Mouse (Mus musculus) mouse trophoblast stem cell (cell line): ENCODE data around the gene Nlgn1.

Source experiments
- in situ Hi-C, 2 experiments: fragments of 300-500 bp; cut with MseI, MboI; formaldehyde crosslinking; loops; 2 replicates in 1 of 2; 3 replicates in 1 of 2; pipeline ENCODE4 v1.15.1; 2025

Gene Nlgn1

GRCm38 (mm10) chr3:26050769-26051168 lies 281.5 kb downstream of the Nlgn1 start:
- in situ Hi-C loops, result no loop called here

GRCm38 (mm10) chr3:26042966-26043365 lies 289.3 kb downstream of the Nlgn1 start:
- in situ Hi-C loops, result no loop called here

GRCm38 (mm10) chr3:26039696-26040095 lies 292.6 kb downstream of the Nlgn1 start:
- in situ Hi-C loops, result no loop called here

GRCm38 (mm10) chr3:26026025-26026424 lies 306.2 kb downstream of the Nlgn1 start:
- in situ Hi-C loops, result no loop called here

- in situ Hi-C loops, result no loop called here
These were observed 309.0 kb downstream of the Nlgn1 start for GRCm38 (mm10) chr3:26023217-26023616.

- in situ Hi-C loops, result no loop called here
These were observed 310.6 kb downstream of the Nlgn1 start for GRCm38 (mm10) chr3:26021632-26022184.

GRCm38 (mm10) chr3:26011310-26012078 lies 320.8 kb downstream of the Nlgn1 start:
- in situ Hi-C loops, result no loop called here

- in situ Hi-C loops, result no loop called here
These were observed 329.2 kb downstream of the Nlgn1 start for GRCm38 (mm10) chr3:26002863-26003608.

- in situ Hi-C loops, result no loop called here
These were observed 329.9 kb downstream of the Nlgn1 start for GRCm38 (mm10) chr3:26002367-26002766.

- in situ Hi-C loops, result no loop called here
These were observed 364.7 kb downstream of the Nlgn1 start for GRCm38 (mm10) chr3:25967546-25967945.

- in situ Hi-C loops, result no loop called here
These were observed 368.0 kb downstream of the Nlgn1 start for GRCm38 (mm10) chr3:25964237-25964636.

- in situ Hi-C loops, result no loop called here
These were observed 368.7 kb downstream of the Nlgn1 start for GRCm38 (mm10) chr3:25963568-25963967.

- in situ Hi-C loops, result no loop called here
These were observed 415.7 kb downstream of the Nlgn1 start for GRCm38 (mm10) chr3:25916535-25916934.

- in situ Hi-C loops, result no loop called here
These were observed 417.7 kb downstream of the Nlgn1 start for GRCm38 (mm10) chr3:25914365-25915065.

GRCm38 (mm10) chr3:25903140-25903809 lies 429.0 kb downstream of the Nlgn1 start:
- in situ Hi-C loops, result no loop called here

- in situ Hi-C loops, result no loop called here
These were observed 434.8 kb downstream of the Nlgn1 start for GRCm38 (mm10) chr3:25897456-25897855.

- in situ Hi-C loops, result no loop called here
These were observed 447.5 kb downstream of the Nlgn1 start for GRCm38 (mm10) chr3:25884797-25885196.

- in situ Hi-C loops, result no loop called here
These were observed 463.1 kb downstream of the Nlgn1 start for GRCm38 (mm10) chr3:25869161-25869560.

- in situ Hi-C loops, result no loop called here
These were observed 473.9 kb downstream of the Nlgn1 start for GRCm38 (mm10) chr3:25858384-25858783.

GRCm38 (mm10) chr3:25844686-25845462 lies 487.4 kb downstream of the Nlgn1 start:
- in situ Hi-C loops, result no loop called here

- in situ Hi-C loops, result no loop called here
These were observed 502.0 kb downstream of the Nlgn1 start for GRCm38 (mm10) chr3:25830237-25830636.
